Mouse (Mus musculus) midbrain, postnatal 0 days (tissue): ENCODE measurements at regions not wholly inside any gene's neighbourhood (a gene's known extent, or its start where the extent isn't known, plus 50 kb on each side); places are given as distances from the start of the nearest gene placed in this dataset.
"Not testable (repeated sequence)": the region's sequence is repeated elsewhere in the genome, so short reads cannot be mapped to it uniquely, and the experiment has no call there.

ENCODE experiments used
- ATAC-seq: fragments of 200-750 bp; cut with Nextera tagmentation; 2 replicates; pipeline ENCODE4 v1.8.0; 2017; ENCODE audit warnings: moderate number of reproducible peaks, mild to moderate bottlenecking, moderate TSS enrichment, moderate library complexity; ENCODE audit not compliant: low FRiP score
- DNase-seq: peaks from one replicate; pipeline ENCODE4 v3.0.0-alpha.2; 2015; ENCODE audit warnings: low spot score
- H3K27ac ChIP-seq: fragments of 300-500 bp; sonication (generic); 2 replicates; pipeline ENCODE4 v1.5.1; 2014; ENCODE audit warnings: low read depth, mild to moderate bottlenecking, low read length, mixed read lengths
- H3K27me3 ChIP-seq: fragments of 300-500 bp; sonication (generic); 2 replicates; pipeline ENCODE4 v1.6.1; 2014; ENCODE audit warnings: low read length, control low read depth, mixed read lengths; ENCODE audit not compliant: insufficient read depth
- H3K36me3 ChIP-seq: fragments of 300-500 bp; sonication (generic); 2 replicates; pipeline ENCODE4 v1.6.1; 2014; ENCODE audit warnings: low read length, control low read depth, mixed read lengths; ENCODE audit not compliant: insufficient read depth
- H3K4me1 ChIP-seq: fragments of 300-500 bp; sonication (generic); 2 replicates; pipeline ENCODE4 v1.6.1; 2014; ENCODE audit warnings: mild to moderate bottlenecking, control low read depth, antibody characterized with exemption, low read length, mixed read lengths; ENCODE audit not compliant: insufficient read depth
- H3K4me2 ChIP-seq: fragments of 300-500 bp; sonication (generic); 2 replicates; pipeline ENCODE4 v1.6.1; 2014; ENCODE audit warnings: low read depth, mild to moderate bottlenecking, low read length, mixed read lengths; ENCODE audit not compliant: poor library complexity, severe bottlenecking
- H3K4me3 ChIP-seq: fragments of 300-500 bp; sonication (generic); 2 replicates; pipeline ENCODE4 v1.5.1; 2014; ENCODE audit warnings: low read depth, mild to moderate bottlenecking, low read length, moderate library complexity
- H3K9ac ChIP-seq: fragments of 300-500 bp; sonication (generic); replicated peaks from 2 replicates; pipeline ENCODE4 v1.6.1; 2014; ENCODE audit warnings: mild to moderate bottlenecking, low read length, moderate library complexity, mixed read lengths; ENCODE audit not compliant: poor library complexity, severe bottlenecking
- H3K9me3 ChIP-seq: fragments of 300-500 bp; sonication (generic); 2 replicates; pipeline ENCODE4 v1.6.1; 2016; ENCODE audit warnings: low read length, control low read depth
- CTCF ChIP-seq: IDR thresholded peaks from 2 replicates; pipeline ENCODE4 v1.5.1; 2016; ENCODE audit warnings: antibody characterized with exemption, mild to moderate bottlenecking
- WGBS: fragments of 180-500 bp; shearing (Covaris S2); extraction: QIAGEN DNeasy Blood & Tissue Kit; methylation state at CpG from one replicate; pipeline ENCODE4 v1.1.7; 2014; 5-methylcytosine and 5-hydroxymethylcytosine counted together

- Histone ChIP-seq H3K27ac (no peak overlapping the region), H3K27me3 (no peaks in the 10 kb centered on the region), H3K4me3 (no peak overlapping the region), H3K4me2 (no peak overlapping the region), H3K36me3 (no peaks in the 10 kb centered on the region), H3K9ac (no peak overlapping the region), H3K4me1 (no peaks in the 10 kb centered on the region), H3K9me3 (no peaks in the 10 kb centered on the region)
- ATAC-seq (no peak), DNase-seq (peak; percentile 65)
- WGBS, result 88% methylated on average over 2 of the region's 2 CpGs
- TF ChIP-seq CTCF, result no peak
Measured at GRCm38 (mm10) chr1:105463819-105464614, 107.5 kb upstream of the Rnf152 start.

- H3K27ac ChIP-seq, result no peak overlapping the region
- no peak overlapping the region for H3K4me3 ChIP-seq
- H3K4me2 ChIP-seq, result no peak overlapping the region
- DNase-seq (no peak), ATAC-seq (no peak)
- no peaks in the 10 kb centered on the region for H3K36me3 ChIP-seq
- no peaks in the 10 kb centered on the region for H3K4me1 ChIP-seq
- H3K9ac ChIP-seq, result no peak overlapping the region
- H3K9me3 ChIP-seq, result no peaks in the 10 kb centered on the region
- no peak for TF ChIP-seq CTCF
- 69% methylated on average over 1 of the region's 1 CpGs for WGBS
- H3K27me3 ChIP-seq, result no peaks in the 10 kb centered on the region
Measured at GRCm38 (mm10) chr1:105462695-105463094, 106.2 kb upstream of the Rnf152 start.

- H3K4me2 ChIP-seq, H3K27me3 ChIP-seq, ATAC-seq, H3K9me3 ChIP-seq, H3K4me3 ChIP-seq, DNase-seq, H3K9ac ChIP-seq, H3K27ac ChIP-seq, H3K4me1 ChIP-seq, H3K36me3 ChIP-seq: not testable (repeated sequence)
- WGBS, result 97% methylated on average over 13 of the region's 13 CpGs
Measured at GRCm38 (mm10) chr1:105455783-105456182, 99.3 kb upstream of the Rnf152 start.

- no peaks in the 10 kb centered on the region for H3K27me3 ChIP-seq
- no peak for ATAC-seq
- 63% methylated on average over 1 of the region's 1 CpGs for WGBS
Measured at GRCm38 (mm10) chr1:105454687-105455086, 98.2 kb upstream of the Rnf152 start.

GRCm38 (mm10) chr1:105446212-105446611, 89.7 kb upstream of the Rnf152 start:
- H3K4me1 ChIP-seq, result no peaks in the 10 kb centered on the region
- H3K27ac ChIP-seq, result no peak overlapping the region
- H3K4me2 ChIP-seq, result no peak overlapping the region
- peak; percentile 60 for TF ChIP-seq CTCF
- no peak overlapping the region for H3K9ac ChIP-seq
- ATAC-seq (no peak), DNase-seq (no peak)
- H3K9me3 ChIP-seq, result no peaks in the 10 kb centered on the region
- H3K27me3 ChIP-seq, result no peaks in the 10 kb centered on the region
- WGBS, result 64% methylated on average over 1 of the region's 1 CpGs
- H3K36me3 ChIP-seq, result no peaks in the 10 kb centered on the region
- H3K4me3 ChIP-seq, result no peak overlapping the region

More at GRCm38 (mm10) chr1:105454687-105455086, 98.2 kb upstream of the Rnf152 start:
- H3K36me3 ChIP-seq, result no peaks in the 10 kb centered on the region
- H3K9me3 ChIP-seq, result no peaks in the 10 kb centered on the region
- no peak overlapping the region for H3K9ac ChIP-seq
- H3K4me1 ChIP-seq, result no peaks in the 10 kb centered on the region
- no peak overlapping the region for H3K4me3 ChIP-seq
- no peak for TF ChIP-seq CTCF
- DNase-seq, result no peak
- no peak overlapping the region for H3K27ac ChIP-seq
- H3K4me2 ChIP-seq, result no peak overlapping the region

GRCm38 (mm10) chr1:105443546-105443945, 87.0 kb upstream of the Rnf152 start:
- Histone ChIP-seq H3K4me2 (no peak overlapping the region), H3K4me1 (no peaks in the 10 kb centered on the region), H3K9ac (no peak overlapping the region), H3K9me3 (no peaks in the 10 kb centered on the region), H3K4me3 (no peak overlapping the region), H3K27ac (no peak overlapping the region), H3K27me3 (no peaks in the 10 kb centered on the region), H3K36me3 (no peaks in the 10 kb centered on the region)
- DNase-seq (no peak), ATAC-seq (no peak)
- TF ChIP-seq CTCF, result no peak
- 89% methylated on average over 5 of the region's 5 CpGs for WGBS
